Mouse (Mus musculus): ENCODE measurements around the gene Klhl29. TPM values are rescaled to one million over a fixed set of nuclear protein-coding genes. Genes with fewer than 3 reads are reported as not detected.

Gene Klhl29
- polyA plus RNA-seq, 1 experiment from 2014 or later, result 0.64 TPM

- Histone ChIP-seq H3K9ac (ENCODE audit: low read length) (no peak overlapping the region), H3K4me2 (replicated peaks; ENCODE audit: low read depth) (no peak overlapping the region), H3K27ac (replicated peaks) (no peak overlapping the region), H3K4me3 (ENCODE audit: low read depth, low read length) (no peak overlapping the region), H3K4me1 (replicated peaks; ENCODE audit: control insufficient read depth, insufficient read depth) (no peaks in the 10 kb centered on the region), H3K36me3 (ENCODE audit: control insufficient read depth, insufficient read depth, low read length) (no peaks in the 10 kb centered on the region), H3K9me3 (ENCODE audit: control insufficient read depth, low read length) (no peaks in the 10 kb centered on the region), H3K27me3 (ENCODE audit: control insufficient read depth, insufficient read depth, low read length) (no peaks in the 10 kb centered on the region)
- ATAC-seq (ENCODE audit: low FRiP score, low TSS enrichment) (no peak), DNase-seq (ENCODE audit: low spot score) (no peak)
- WGBS, result 80% methylated on average over 2 of the region's 2 CpGs
- no peak for TF ChIP-seq CTCF (IDR thresholded peaks at IDR 0.05; ENCODE audit: low read depth)
- no peak for TF ChIP-seq EP300 (optimal IDR thresholded peaks at IDR 0.05)
These were observed 92.9 kb downstream of the Klhl29 start for GRCm38 (mm10) chr12:5282611-5283010.

GRCm38 (mm10) chr12:5279873-5280272, 95.6 kb downstream of the Klhl29 start:
- Histone ChIP-seq H3K9ac (ENCODE audit: low read length) (no peak overlapping the region), H3K4me3 (ENCODE audit: low read depth, low read length) (no peak overlapping the region), H3K36me3 (ENCODE audit: control insufficient read depth, insufficient read depth, low read length) (no peaks in the 10 kb centered on the region), H3K4me1 (replicated peaks; ENCODE audit: control insufficient read depth, insufficient read depth) (peaks cover 3% of the 10 kb centered on the region; the same call in 1 of the 2 replicates), H3K4me2 (replicated peaks; ENCODE audit: low read depth) (no peak overlapping the region), H3K9me3 (ENCODE audit: control insufficient read depth, low read length) (no peaks in the 10 kb centered on the region), H3K27me3 (ENCODE audit: control insufficient read depth, insufficient read depth, low read length) (no peaks in the 10 kb centered on the region), H3K27ac (replicated peaks) (no peak overlapping the region)
- 17% methylated on average over 1 of the region's 1 CpGs for WGBS
- no peak for TF ChIP-seq CTCF (IDR thresholded peaks at IDR 0.05; ENCODE audit: low read depth)
- ATAC-seq (ENCODE audit: low FRiP score, low TSS enrichment) (no peak), DNase-seq (ENCODE audit: low spot score) (no peak)

- Histone ChIP-seq H3K9ac (ENCODE audit: low read length) (no peak overlapping the region), H3K9me3 (ENCODE audit: control insufficient read depth, low read length) (no peaks in the 10 kb centered on the region), H3K4me3 (ENCODE audit: low read depth, low read length) (no peak overlapping the region), H3K27ac (replicated peaks) (no peak overlapping the region), H3K36me3 (ENCODE audit: control insufficient read depth, insufficient read depth, low read length) (no peaks in the 10 kb centered on the region), H3K4me1 (replicated peaks; ENCODE audit: control insufficient read depth, insufficient read depth) (peaks cover 3% of the 10 kb centered on the region; the same call in 1 of the 2 replicates), H3K27me3 (ENCODE audit: control insufficient read depth, insufficient read depth, low read length) (no peaks in the 10 kb centered on the region), H3K4me2 (replicated peaks; ENCODE audit: low read depth) (no peak overlapping the region)
- ATAC-seq (ENCODE audit: low FRiP score, low TSS enrichment), result peak; percentile 78
- 41% methylated on average over 9 of the region's 9 CpGs for WGBS
- peak; percentile 66 for DNase-seq (ENCODE audit: low spot score)
- TF ChIP-seq CTCF (IDR thresholded peaks at IDR 0.05; ENCODE audit: low read depth), result no peak
- no peak for TF ChIP-seq EP300 (optimal IDR thresholded peaks at IDR 0.05)
These were observed 98.5 kb downstream of the Klhl29 start for GRCm38 (mm10) chr12:5277028-5277427.

GRCm38 (mm10) chr12:5275507-5275936, 100.0 kb downstream of the Klhl29 start:
- no peak overlapping the region for H3K9ac ChIP-seq (ENCODE audit: low read length)
- no peaks in the 10 kb centered on the region for H3K27me3 ChIP-seq (ENCODE audit: control insufficient read depth, insufficient read depth, low read length)
- DNase-seq (ENCODE audit: low spot score), result no peak
- H3K4me3 ChIP-seq (ENCODE audit: low read depth, low read length), result no peak overlapping the region
- no peak overlapping the region for H3K4me2 ChIP-seq (replicated peaks; ENCODE audit: low read depth)
- H3K36me3 ChIP-seq (ENCODE audit: control insufficient read depth, insufficient read depth, low read length), result no peaks in the 10 kb centered on the region
- 56% methylated on average over 6 of the region's 6 CpGs for WGBS
- H3K4me1 ChIP-seq (replicated peaks; ENCODE audit: control insufficient read depth, insufficient read depth), result peaks cover 3% of the 10 kb centered on the region; the same call in 1 of the 2 replicates
- no peak for ATAC-seq (ENCODE audit: low FRiP score, low TSS enrichment)
- no peak for TF ChIP-seq EP300 (optimal IDR thresholded peaks at IDR 0.05)
- 0 out of 2 replicates have a peak, but pooled peaks have one; percentile 12 for TF ChIP-seq CTCF (IDR thresholded peaks at IDR 0.05; ENCODE audit: low read depth)
- H3K9me3 ChIP-seq (ENCODE audit: control insufficient read depth, low read length), result no peaks in the 10 kb centered on the region
- H3K27ac ChIP-seq (replicated peaks), result no peak overlapping the region

GRCm38 (mm10) chr12:5274519-5274944, 101.0 kb downstream of the Klhl29 start:
- Histone ChIP-seq H3K27me3 (ENCODE audit: control insufficient read depth, insufficient read depth, low read length) (no peaks in the 10 kb centered on the region), H3K27ac (replicated peaks) (no peak overlapping the region), H3K4me3 (ENCODE audit: low read depth, low read length) (no peak overlapping the region), H3K9ac (ENCODE audit: low read length) (no peak overlapping the region), H3K4me1 (replicated peaks; ENCODE audit: control insufficient read depth, insufficient read depth) (peaks cover 3% of the 10 kb centered on the region; the same call in 1 of the 2 replicates), H3K9me3 (ENCODE audit: control insufficient read depth, low read length) (no peaks in the 10 kb centered on the region), H3K36me3 (ENCODE audit: control insufficient read depth, insufficient read depth, low read length) (no peaks in the 10 kb centered on the region), H3K4me2 (replicated peaks; ENCODE audit: low read depth) (no peak overlapping the region)
- TF ChIP-seq CTCF (IDR thresholded peaks at IDR 0.05; ENCODE audit: low read depth) (no peak; the same call in 1 of the 2 replicates), EP300 (optimal IDR thresholded peaks at IDR 0.05) (no peak)
- 48% methylated on average over 8 of the region's 8 CpGs for WGBS
- no peak for ATAC-seq (ENCODE audit: low FRiP score, low TSS enrichment)
- no peak for DNase-seq (ENCODE audit: low spot score)

- Histone ChIP-seq H3K4me1 (replicated peaks; ENCODE audit: control insufficient read depth, insufficient read depth) (peaks cover 3% of the 10 kb centered on the region; the same call in 1 of the 2 replicates), H3K27me3 (ENCODE audit: control insufficient read depth, insufficient read depth, low read length) (no peaks in the 10 kb centered on the region), H3K27ac (replicated peaks) (no peak overlapping the region), H3K36me3 (ENCODE audit: control insufficient read depth, insufficient read depth, low read length) (no peaks in the 10 kb centered on the region), H3K9ac (ENCODE audit: low read length) (no peak overlapping the region), H3K4me3 (ENCODE audit: low read depth, low read length) (no peak overlapping the region), H3K4me2 (replicated peaks; ENCODE audit: low read depth) (no peak overlapping the region), H3K9me3 (ENCODE audit: control insufficient read depth, low read length) (no peaks in the 10 kb centered on the region)
- WGBS, result 58% methylated on average over 4 of the region's 4 CpGs
- ATAC-seq (ENCODE audit: low FRiP score, low TSS enrichment), result no peak
- TF ChIP-seq CTCF (IDR thresholded peaks at IDR 0.05; ENCODE audit: low read depth) (no peak), EP300 (optimal IDR thresholded peaks at IDR 0.05) (no peak)
- no peak for DNase-seq (ENCODE audit: low spot score)
These were observed 102.0 kb downstream of the Klhl29 start for GRCm38 (mm10) chr12:5273316-5274047.
